In the genomic region with DNA sequence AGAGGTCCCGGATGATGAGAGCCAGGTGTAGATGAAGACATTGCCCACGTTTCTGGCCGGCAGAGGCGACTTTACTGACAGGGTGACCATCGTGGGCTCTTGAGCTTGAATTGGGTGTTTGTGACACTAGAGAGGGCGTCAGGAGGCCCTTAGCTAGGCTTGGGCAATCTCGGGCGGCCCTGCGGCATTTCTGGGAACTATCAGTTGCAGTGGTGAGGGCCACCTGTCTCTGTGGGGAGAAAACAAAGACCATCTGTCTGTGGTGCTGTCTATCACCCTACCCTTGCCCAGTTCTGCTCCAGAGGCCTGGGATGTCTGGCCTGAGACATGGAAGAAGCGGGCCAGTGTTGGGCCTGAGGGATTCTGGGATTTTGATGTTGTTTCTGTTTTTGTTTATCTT, we compare ENCODE assay signal across 7 mouse cellular contexts.
DNase-seq lines count a peak whose midpoint lies in the region; ATAC-seq and TF ChIP-seq lines count a peak whose summit lies in the region.

No protein-coding gene starts in this region.

- H3K4me2 ChIP-seq in hindbrain, postnatal 0 days (ENCODE audit: low read depth, low read length), result no peak overlapping the region

- no peak for TF ChIP-seq CTCF in ES-Bruce4 (IDR thresholded peaks at IDR 0.05; ENCODE audit: low read depth, low read length)
- 0 out of 2 replicates have a peak, but pooled peaks have one; percentile 1 for TF ChIP-seq CTCF in bone marrow macrophage, adult 2 months (IDR thresholded peaks at IDR 0.05; ENCODE audit: low read depth, low read length)
- no peak for TF ChIP-seq CTCF in hindbrain, postnatal 0 days (IDR thresholded peaks at IDR 0.05; ENCODE audit: low read depth)

- 66% methylated on average over 10 of the region's 10 CpGs for WGBS in hindbrain, postnatal 0 days

- DNase-seq in hindbrain, postnatal 0 days (ENCODE audit: low spot score), result no peak
- DNase-seq in adrenal gland, adult (ENCODE audit: inconsistent age in 2 of 2, low spot score in 1 of 2), result no peak
- no peak for DNase-seq in gastrocnemius, postnatal 10 days

- no peaks in the 10 kb centered on the region for H3K9me3 ChIP-seq in ES-Bruce4 (replicated peaks; ENCODE audit: control insufficient read depth, insufficient read depth, low read length, poor library complexity, severe bottlenecking)
- H3K9me3 ChIP-seq in hindbrain, postnatal 0 days (ENCODE audit: low read length), result no peaks in the 10 kb centered on the region

- peak overlapping the region; percentile 46 for H3K4me3 ChIP-seq in ES-Bruce4 (ENCODE audit: low read depth, low read length)
- H3K4me3 ChIP-seq in bone marrow macrophage, adult 2 months (ENCODE audit: insufficient read depth, low read length), result 0 out of 2 replicates have a peak overlapping the region, but pooled peaks have one; percentile 2
- H3K4me3 ChIP-seq in hindbrain, postnatal 0 days (ENCODE audit: low read length), result no peak overlapping the region

- no peak for TF ChIP-seq EP300 in ES-Bruce4 (IDR thresholded peaks at IDR 0.05; ENCODE audit: insufficient read depth, low read depth, low read length)

- no peaks in the 10 kb centered on the region for H3K36me3 ChIP-seq in ES-Bruce4 (ENCODE audit: control insufficient read depth, insufficient read depth, low read length, poor library complexity, severe bottlenecking)
- H3K36me3 ChIP-seq in hindbrain, postnatal 0 days (ENCODE audit: insufficient read depth, low read length), result no peaks in the 10 kb centered on the region

- 0 out of 2 replicates have a peak overlapping the region, but pooled peaks have one; percentile 6 for H3K9ac ChIP-seq in ES-Bruce4 (ENCODE audit: low read depth, poor library complexity, severe bottlenecking)
- H3K9ac ChIP-seq in hindbrain, postnatal 0 days (replicated peaks; ENCODE audit: low read length), result no peak overlapping the region

- no peaks in the 10 kb centered on the region for H3K27me3 ChIP-seq in ES-Bruce4 (ENCODE audit: control insufficient read depth, insufficient read depth, low read length, poor library complexity, severe bottlenecking)
- no peaks in the 10 kb centered on the region for H3K27me3 ChIP-seq in hindbrain, postnatal 0 days (ENCODE audit: insufficient read depth, low read length)

- no peaks in the 10 kb centered on the region for H3K4me1 ChIP-seq in ES-Bruce4 (ENCODE audit: control insufficient read depth, insufficient read depth, low read length)
- H3K4me1 ChIP-seq in bone marrow macrophage, adult 2 months (ENCODE audit: control insufficient read depth, insufficient read depth, low read length), result peaks cover 15% of the 10 kb centered on the region
- H3K4me1 ChIP-seq in hindbrain, postnatal 0 days (ENCODE audit: insufficient read depth, low read length), result peaks cover 13% of the 10 kb centered on the region

- ATAC-seq in hindbrain, postnatal 0 days, result no peak
- peak; percentile 37 for ATAC-seq in megakaryocyte, adult 5-6 weeks (ENCODE audit: poor library complexity, severe bottlenecking)
- ATAC-seq in frontal cortex, adult (ENCODE audit: low TSS enrichment), result no peak

- TF ChIP-seq POLR2A in ES-Bruce4 (IDR thresholded peaks at IDR 0.05; ENCODE audit: insufficient read depth, low read length), result no peak
- no peak for TF ChIP-seq POLR2A in bone marrow macrophage, adult 2 months (IDR thresholded peaks at IDR 0.05; ENCODE audit: borderline replicate concordance, low read depth, low read length)

- H3K27ac ChIP-seq in ES-Bruce4 (ENCODE audit: insufficient read depth, low read length), result no peak overlapping the region
- H3K27ac ChIP-seq in bone marrow macrophage, adult 2 months (ENCODE audit: insufficient read depth, low read depth, low read length), result no peak overlapping the region
- H3K27ac ChIP-seq in hindbrain, postnatal 0 days, result peak overlapping the region; percentile 90
